Mouse (Mus musculus) hindbrain, embryonic 16.5 days (tissue): Measurements from ENCODE around the gene Smpdl3b. TPM values are rescaled to one million over a fixed set of nuclear protein-coding genes. Genes with fewer than 3 reads are reported as not detected.
A peak's percentile ranks its signal among the peaks of the same experiment; 100 is the strongest.
"Not testable (repeated sequence)": the region's sequence is repeated elsewhere in the genome, so short reads cannot be mapped to it uniquely, and the experiment has no call there.

Source experiments
- ATAC-seq: fragments of 200-750 bp; cut with Nextera tagmentation; 2 replicates; pipeline ENCODE4 v1.8.0; 2017; ENCODE audit warnings: moderate TSS enrichment, moderate library complexity
- H3K27ac ChIP-seq: fragments of 300-500 bp; sonication (generic); 2 replicates; pipeline ENCODE4 v1.5.1; 2014; ENCODE audit warnings: low read depth, mild to moderate bottlenecking, control low read depth, low read length, moderate library complexity
- H3K27me3 ChIP-seq: fragments of 300-500 bp; sonication (generic); replicated peaks from 2 replicates; pipeline ENCODE4 v1.6.1; 2014; ENCODE audit warnings: low read length; ENCODE audit not compliant: control insufficient read depth, insufficient read depth
- H3K36me3 ChIP-seq: fragments of 300-500 bp; sonication (generic); 2 replicates; pipeline ENCODE4 v1.6.1; 2014; ENCODE audit warnings: mild to moderate bottlenecking, low read length, moderate library complexity, mixed read lengths; ENCODE audit not compliant: control insufficient read depth, insufficient read depth
- H3K4me1 ChIP-seq: fragments of 300-500 bp; sonication (generic); 2 replicates; pipeline ENCODE4 v1.6.1; 2014; ENCODE audit warnings: low read depth, low read length; ENCODE audit not compliant: control insufficient read depth, insufficient read depth
- H3K4me2 ChIP-seq: fragments of 300-500 bp; sonication (generic); 2 replicates; pipeline ENCODE4 v1.6.1; 2014; ENCODE audit warnings: mild to moderate bottlenecking, low read length, control low read depth, moderate library complexity
- H3K4me3 ChIP-seq: fragments of 300-500 bp; sonication (generic); 2 replicates; pipeline ENCODE4 v1.5.1; 2014; ENCODE audit warnings: mild to moderate bottlenecking, low read length, control low read depth, moderate library complexity
- H3K9ac ChIP-seq: fragments of 300-500 bp; sonication (generic); 2 replicates; pipeline ENCODE4 v1.6.1; 2014; ENCODE audit warnings: low read depth, mild to moderate bottlenecking, control low read depth, low read length, moderate library complexity
- H3K9me3 ChIP-seq: fragments of 300-500 bp; sonication (generic); 2 replicates; pipeline ENCODE4 v1.6.1; 2014; ENCODE audit warnings: mild to moderate bottlenecking, low read length, moderate library complexity; ENCODE audit not compliant: control insufficient read depth
- WGBS: fragments of 180-500 bp; shearing (Covaris S2); extraction: QIAGEN DNeasy Blood & Tissue Kit; methylation state at CpG from one replicate; pipeline ENCODE4 v1.1.7; 2014; 5-methylcytosine and 5-hydroxymethylcytosine counted together
- polyA plus RNA-seq: library from polyadenylated mRNA; unstranded; fragments of >200 nt; fragmentation: Nextera tagmentation; extraction: Ambion mirVana; gene quantifications from 2 replicates; pipeline ENCODE4 v1.2.1, GENCODE M21; 2015

The Smpdl3b gene
- polyA plus RNA-seq, 1 experiment from 2014 or later: 0.64 TPM

DNA sequence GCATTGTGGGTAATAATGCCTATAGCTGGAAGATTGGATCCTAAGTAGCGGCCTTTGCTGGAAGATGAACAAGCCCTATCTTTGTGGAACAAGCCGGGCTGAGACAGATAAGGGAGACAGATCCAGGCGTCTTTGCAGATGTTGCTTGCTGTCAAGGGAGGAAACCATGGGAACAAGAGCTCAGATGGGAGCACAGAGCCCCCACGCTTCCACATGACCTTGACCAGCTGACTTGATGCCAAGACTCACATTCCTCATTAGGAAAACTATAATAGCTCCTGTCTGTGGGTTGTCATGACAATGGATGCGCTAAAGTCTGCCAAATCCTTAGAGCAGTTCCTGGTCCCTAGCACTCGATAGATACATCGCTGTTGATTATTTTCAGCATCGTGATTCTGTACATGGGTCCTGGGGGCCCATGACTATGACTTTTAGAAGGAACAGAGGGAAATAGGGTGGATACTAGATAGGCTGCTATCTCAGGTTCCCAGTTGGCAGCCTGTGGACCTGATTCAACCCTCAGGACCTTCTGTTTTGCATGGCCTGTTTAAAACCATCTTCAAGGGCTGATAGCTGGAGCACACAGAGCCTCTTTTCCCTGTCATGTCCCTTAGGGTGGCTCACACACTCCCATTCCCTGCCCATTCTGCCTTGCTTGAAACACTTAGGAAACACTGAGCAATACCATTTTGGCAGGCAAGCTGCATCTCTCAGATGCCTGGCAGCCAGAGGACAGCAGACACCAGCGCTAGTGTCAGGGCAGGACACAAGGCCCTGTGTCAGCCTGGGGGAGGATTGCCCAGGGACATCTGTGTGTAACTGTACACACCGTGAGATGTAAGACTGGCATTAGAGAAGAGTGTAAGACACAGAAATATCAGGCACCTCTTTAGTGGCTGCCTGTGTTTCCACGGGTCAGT, 12.8 kb downstream of the Smpdl3b start:
- 49% methylated on average over 11 of the region's 11 CpGs for WGBS
- Histone ChIP-seq H3K4me3 (no peak overlapping the region), H3K9me3 (no peaks in the 10 kb centered on the region), H3K27ac (peak overlapping the region; percentile 30; the same call in 1 of the 2 replicates), H3K36me3 (no peaks in the 10 kb centered on the region), H3K9ac (no peak overlapping the region), H3K4me2 (no peak overlapping the region), H3K27me3 (no peaks in the 10 kb centered on the region), H3K4me1 (peaks cover 9% of the 10 kb centered on the region)
- ATAC-seq: peak; percentile 73

DNA sequence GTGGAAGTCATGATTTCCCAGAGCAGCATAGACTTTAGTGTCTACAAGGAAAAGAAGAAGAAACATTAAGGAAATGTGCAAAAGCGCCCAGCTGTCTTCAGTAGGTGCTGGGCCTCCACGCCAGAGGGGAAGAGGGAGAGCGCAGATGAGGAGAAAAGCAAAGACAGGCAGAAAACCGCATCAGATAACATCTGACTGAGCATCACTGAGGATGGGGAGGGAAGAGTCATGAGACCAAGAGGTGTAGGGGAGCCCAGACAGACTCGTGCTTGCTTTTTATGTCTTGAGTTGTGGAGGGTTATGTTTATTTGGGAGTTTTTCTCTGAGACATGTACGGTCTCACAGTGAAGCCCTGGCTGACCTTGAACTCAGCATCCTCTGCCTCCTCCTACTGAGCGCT, 15.6 kb downstream of the Smpdl3b start:
- H3K4me3 ChIP-seq: no peak overlapping the region
- H3K4me1 ChIP-seq: peaks cover 9% of the 10 kb centered on the region
- H3K27me3 ChIP-seq: no peaks in the 10 kb centered on the region
- H3K36me3 ChIP-seq: no peaks in the 10 kb centered on the region
- H3K9me3 ChIP-seq: no peaks in the 10 kb centered on the region
- 92% methylated on average over 7 of the region's 7 CpGs for WGBS
- no peak for ATAC-seq
- H3K27ac ChIP-seq: no peak overlapping the region
- H3K4me2 ChIP-seq: no peak overlapping the region
- H3K9ac ChIP-seq: no peak overlapping the region

DNA sequence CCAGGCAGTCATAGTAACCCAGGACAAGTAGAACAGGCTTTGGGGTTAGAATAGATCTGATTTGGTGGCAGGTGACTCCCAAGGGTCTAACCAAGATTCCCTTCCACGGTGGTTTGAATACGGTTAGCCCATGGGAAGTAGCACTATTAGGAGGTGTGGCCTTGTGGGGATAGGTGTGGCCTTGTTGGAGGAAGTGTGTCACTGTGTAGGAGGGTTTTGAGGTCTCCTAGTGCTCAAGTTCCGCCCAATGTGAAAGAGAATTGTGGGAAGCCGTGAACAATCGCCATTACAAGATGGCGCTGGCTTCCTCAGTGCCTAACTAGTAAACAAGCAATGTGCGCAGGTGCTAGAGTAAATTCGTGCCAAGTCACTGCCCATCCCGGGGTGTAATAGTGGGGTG, 19.9 kb downstream of the Smpdl3b start:
- not testable (repeated sequence) for H3K9me3 ChIP-seq, H3K9ac ChIP-seq, ATAC-seq, H3K36me3 ChIP-seq, H3K4me1 ChIP-seq, H3K4me3 ChIP-seq, H3K27ac ChIP-seq, H3K27me3 ChIP-seq, H3K4me2 ChIP-seq
- 93% methylated on average over 9 of the region's 9 CpGs for WGBS

DNA sequence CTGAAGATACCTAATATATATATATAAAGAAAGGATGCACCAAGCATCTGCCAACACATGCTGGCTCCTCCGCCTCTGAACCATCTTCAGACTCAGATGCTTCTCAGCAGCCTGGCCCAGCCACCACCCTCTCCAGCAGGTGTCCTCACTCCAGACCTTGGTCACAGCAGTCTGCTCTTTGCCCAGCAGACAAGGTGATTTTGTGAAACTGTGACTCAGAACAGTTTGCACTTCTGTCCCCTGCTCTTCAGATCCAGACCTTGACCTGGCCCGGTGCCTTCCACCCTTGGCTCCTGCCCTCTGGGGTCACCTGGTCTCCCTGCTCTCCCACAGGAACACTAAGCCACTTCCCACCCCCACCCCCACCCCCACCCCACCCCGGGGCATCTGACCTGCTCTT, 21.2 kb downstream of the Smpdl3b start:
- Histone ChIP-seq H3K4me3 (no peak overlapping the region), H3K9ac (no peak overlapping the region), H3K27ac (no peak overlapping the region), H3K4me1 (peaks cover 7% of the 10 kb centered on the region), H3K36me3 (no peaks in the 10 kb centered on the region), H3K27me3 (no peaks in the 10 kb centered on the region), H3K4me2 (no peak overlapping the region), H3K9me3 (no peaks in the 10 kb centered on the region)
- 75% methylated on average over 3 of the region's 3 CpGs for WGBS
- ATAC-seq: no peak

DNA sequence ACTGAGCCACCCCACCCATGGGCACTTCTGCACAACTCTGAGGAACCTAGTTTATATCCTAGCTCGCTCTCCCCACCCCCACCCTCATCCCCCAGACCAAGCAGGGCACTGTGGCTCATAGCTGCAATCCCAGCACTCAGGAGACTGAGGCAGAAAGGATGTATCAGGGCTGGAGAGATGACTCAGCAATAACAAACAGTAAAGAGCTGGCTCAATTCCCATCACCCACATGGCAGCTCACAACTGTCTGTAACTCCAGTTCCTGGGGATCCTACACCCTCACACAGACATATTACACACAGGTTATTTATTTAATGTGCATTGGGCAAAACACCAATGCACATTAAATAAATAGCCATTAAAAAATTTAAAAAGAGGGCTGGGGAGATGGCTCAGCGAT, 21.7 kb downstream of the Smpdl3b start:
- no peak overlapping the region for H3K27ac ChIP-seq
- H3K9ac ChIP-seq: no peak overlapping the region
- no peak overlapping the region for H3K4me3 ChIP-seq
- peaks cover 7% of the 10 kb centered on the region for H3K4me1 ChIP-seq
- no peak for ATAC-seq
- 79% methylated on average over 2 of the region's 2 CpGs for WGBS
- no peaks in the 10 kb centered on the region for H3K27me3 ChIP-seq
- no peaks in the 10 kb centered on the region for H3K9me3 ChIP-seq
- no peaks in the 10 kb centered on the region for H3K36me3 ChIP-seq
- H3K4me2 ChIP-seq: no peak overlapping the region

DNA sequence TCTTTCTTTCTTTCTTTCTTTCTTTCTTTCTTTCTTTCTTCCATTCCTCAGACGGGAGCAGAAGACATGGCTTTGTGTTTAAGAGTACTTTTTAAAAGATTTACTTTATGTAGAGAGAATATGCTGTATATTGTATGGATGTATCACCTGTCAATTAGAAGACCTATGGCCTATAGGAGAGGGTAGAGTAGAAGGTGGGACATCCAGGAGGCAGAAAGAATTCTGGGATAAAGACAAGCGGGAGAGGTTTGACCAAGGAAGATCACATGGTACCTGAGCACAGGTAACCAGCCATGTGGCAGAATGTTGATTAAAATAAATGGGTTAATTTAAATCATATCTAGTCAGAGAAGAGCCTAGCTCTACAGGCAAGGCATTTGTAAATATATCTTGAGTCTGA, 22.3 kb downstream of the Smpdl3b start:
- ATAC-seq: no peak
- H3K36me3 ChIP-seq: no peaks in the 10 kb centered on the region
- no peaks in the 10 kb centered on the region for H3K9me3 ChIP-seq
- no peak overlapping the region for H3K9ac ChIP-seq
- H3K4me3 ChIP-seq: no peak overlapping the region
- H3K4me1 ChIP-seq: peaks cover 7% of the 10 kb centered on the region
- H3K27ac ChIP-seq: no peak overlapping the region
- no peaks in the 10 kb centered on the region for H3K27me3 ChIP-seq
- WGBS: 94% methylated on average over 2 of the region's 2 CpGs
- no peak overlapping the region for H3K4me2 ChIP-seq

DNA sequence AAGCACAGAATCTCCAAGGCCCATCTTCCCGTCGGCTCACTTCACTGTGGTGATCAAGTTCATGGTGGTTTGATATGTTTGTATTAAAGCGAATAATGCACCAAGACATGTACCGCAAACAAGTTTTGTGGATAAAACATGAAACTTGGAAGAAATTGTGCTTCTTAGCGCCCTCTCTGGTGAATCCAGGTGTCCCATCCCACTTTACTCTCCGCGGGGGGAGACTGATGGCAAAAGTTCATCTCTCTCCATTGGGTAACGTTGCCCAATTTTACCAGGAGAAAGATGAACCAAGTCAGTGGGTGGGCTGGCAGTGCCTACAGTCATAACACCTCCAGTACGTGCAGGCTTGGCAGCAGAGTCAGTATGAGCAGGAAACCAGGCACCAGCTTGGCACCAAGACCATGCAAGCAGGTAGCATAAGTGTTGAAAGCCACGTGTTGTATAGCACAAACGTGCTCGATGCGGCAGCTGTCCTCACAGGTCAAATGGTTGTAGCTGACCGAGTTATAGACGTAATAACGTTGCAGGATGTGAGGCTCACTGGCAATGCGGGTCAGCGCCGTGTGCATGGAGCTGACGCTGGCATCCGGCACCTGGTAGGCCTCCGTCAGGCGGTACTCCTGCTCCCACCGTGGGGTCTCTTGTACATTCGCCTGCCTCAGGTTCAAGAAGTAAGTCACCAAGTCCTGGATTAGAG, 23.8 kb downstream of the Smpdl3b start:
- H3K4me3 ChIP-seq: no peak overlapping the region
- no peak overlapping the region for H3K27ac ChIP-seq
- H3K9ac ChIP-seq: no peak overlapping the region
- H3K4me2 ChIP-seq: no peak overlapping the region
- peaks cover 7% of the 10 kb centered on the region for H3K4me1 ChIP-seq
- H3K36me3 ChIP-seq: peaks cover under 1% of the 10 kb centered on the region; the same call in 1 of the 2 replicates
- ATAC-seq: no peak
- no peaks in the 10 kb centered on the region for H3K9me3 ChIP-seq
- 92% methylated on average over 25 of the region's 25 CpGs for WGBS
- no peaks in the 10 kb centered on the region for H3K27me3 ChIP-seq

DNA sequence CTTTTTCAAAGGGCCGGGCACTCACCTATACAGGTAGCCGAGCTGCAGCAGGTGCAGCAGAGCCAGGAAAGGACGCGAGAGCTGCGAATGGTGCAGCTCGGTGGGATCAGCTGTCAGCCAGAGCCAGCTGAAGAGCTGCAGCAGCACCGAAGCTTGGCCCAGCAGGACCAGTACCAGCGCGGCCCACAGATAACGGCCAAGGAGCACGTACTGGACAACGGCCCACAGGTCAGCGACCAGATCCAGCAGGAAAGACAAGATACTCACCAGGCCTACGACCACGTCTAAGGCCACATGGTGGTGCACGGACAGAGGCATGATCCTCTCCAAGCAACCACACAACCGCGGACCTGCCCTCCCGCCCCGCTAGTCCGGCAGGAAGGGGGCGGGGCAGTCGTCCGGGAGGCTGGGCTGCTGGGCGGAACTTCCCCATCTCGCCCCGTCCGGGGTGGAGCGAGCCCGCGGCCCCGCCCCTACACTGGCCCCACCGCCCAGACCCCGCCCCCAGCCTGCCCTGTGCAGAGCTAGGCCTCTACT, 24.8 kb downstream of the Smpdl3b start, which contains the start of gene Xkr8:
Gene Xkr8 (minus strand): TSS at position 399 of the 537 bp plus-strand sequence.
- 3% methylated on average over 33 of the region's 34 CpGs for WGBS
- H3K27ac ChIP-seq: peak within 1 kb of the TSS; percentile 66; the same call in 1 of the 2 replicates
- peaks cover 7% of the 10 kb centered on the region for H3K4me1 ChIP-seq
- peak within 1 kb of the TSS; percentile 68 for H3K4me3 ChIP-seq
- H3K36me3 ChIP-seq: peaks cover 6% of the 10 kb centered on the region
- peak within 1 kb of the TSS; percentile 89 for H3K4me2 ChIP-seq
- ATAC-seq: peak; percentile 98
- no peaks in the 10 kb centered on the region for H3K9me3 ChIP-seq
- H3K9ac ChIP-seq: peak within 1 kb of the TSS; percentile 76
- H3K27me3 ChIP-seq: no peaks in the 10 kb centered on the region

DNA sequence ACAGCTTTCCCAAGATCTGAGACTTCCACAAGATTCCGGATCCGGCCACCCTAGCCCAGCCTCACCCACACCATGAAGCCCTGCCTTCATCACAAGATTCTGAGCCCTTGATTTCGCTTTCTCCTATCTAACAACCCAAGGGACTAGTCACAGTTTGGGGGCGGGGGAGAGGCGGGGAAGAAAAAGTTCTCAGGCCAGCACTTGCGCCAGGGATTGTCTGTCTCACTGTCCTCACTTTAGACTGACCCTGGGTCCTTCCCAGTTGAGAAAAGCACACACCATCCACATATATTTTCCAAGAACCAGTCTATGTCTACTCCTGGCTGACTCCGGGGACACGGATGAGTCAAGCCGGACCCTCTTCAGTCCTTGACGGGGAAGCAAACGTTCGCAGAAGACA, 25.4 kb downstream of the Smpdl3b start:
- no peaks in the 10 kb centered on the region for H3K27me3 ChIP-seq
- H3K9me3 ChIP-seq: no peaks in the 10 kb centered on the region
- H3K4me3 ChIP-seq: peak overlapping the region; percentile 68
- no peak overlapping the region for H3K27ac ChIP-seq
- peak overlapping the region; percentile 89 for H3K4me2 ChIP-seq
- peaks cover 8% of the 10 kb centered on the region for H3K36me3 ChIP-seq
- peaks cover 7% of the 10 kb centered on the region for H3K4me1 ChIP-seq
- H3K9ac ChIP-seq: peak overlapping the region; percentile 76
- ATAC-seq: no peak
- WGBS: 49% methylated on average over 12 of the region's 12 CpGs
